14 mouse cellular contexts compared by ENCODE assay signal in the genomic region with DNA sequence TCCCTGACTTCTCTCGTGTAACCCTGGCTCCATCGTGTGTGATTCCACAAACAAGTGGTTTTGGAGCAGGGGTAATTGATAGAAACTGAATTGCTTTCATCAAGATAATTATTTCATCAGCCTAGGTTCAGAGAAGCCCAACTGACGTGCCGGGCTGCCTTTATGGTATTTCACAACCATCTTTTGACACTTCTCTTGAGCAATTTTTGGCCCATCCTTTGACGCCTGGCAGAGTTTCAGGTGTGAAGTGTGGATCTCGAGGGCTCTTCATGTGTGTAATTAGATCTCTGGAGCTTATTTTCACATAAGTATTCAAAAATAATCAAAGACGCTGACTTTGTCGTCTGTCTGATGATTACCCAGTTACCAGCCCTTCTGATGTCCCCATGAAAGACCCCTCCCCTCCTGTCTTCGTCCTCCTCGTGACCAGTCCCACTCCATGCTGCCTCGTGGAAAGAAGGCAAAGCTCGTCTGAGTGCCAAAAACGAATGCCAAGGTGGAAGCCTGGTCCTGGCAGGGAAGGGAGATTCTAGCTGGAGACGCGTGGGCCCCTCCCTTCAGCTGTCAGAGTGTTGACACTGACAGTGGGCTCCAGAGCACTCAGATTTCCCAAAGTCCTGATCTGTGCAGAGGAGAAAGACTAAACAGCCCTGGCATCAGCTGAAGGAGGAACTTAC. TPM values are rescaled to one million over a fixed set of nuclear protein-coding genes. Genes with fewer than 3 reads are reported as not detected.
DNase-seq lines count a peak whose midpoint lies in the region; ATAC-seq and TF ChIP-seq lines count a peak whose summit lies in the region.
"Had no signal": no experiment of that assay in that cellular context is flagged by ENCODE, and none has a peak within 500 bp of the region (broad histone marks: within the 10 kb centered on the region; RNA-seq: fewer than 3 reads in every experiment).

No protein-coding gene starts in this region.

- intact Hi-C loops in left cerebral cortex, postnatal 4 days (cut with DNase I) = no loop called here

- H3K4me1 ChIP-seq in embryonic facial prominence, embryonic 14.5 days (ENCODE audit: control insufficient read depth, insufficient read depth, low read length) = no peaks in the 10 kb centered on the region
- H3K4me1 ChIP-seq in embryonic facial prominence, embryonic 10.5 days = no peaks in the 10 kb centered on the region
- peaks cover 9% of the 10 kb centered on the region; the same call in 1 of the 2 replicates for H3K4me1 ChIP-seq in forebrain, embryonic 16.5 days (replicated peaks; ENCODE audit: control insufficient read depth, insufficient read depth, low read length)
- no peaks in the 10 kb centered on the region for H3K4me1 ChIP-seq in intestine, postnatal 0 days (replicated peaks; ENCODE audit: control insufficient read depth, insufficient read depth, low read length)

- no peak for ATAC-seq in embryonic facial prominence, embryonic 14.5 days (ENCODE audit: low read depth)
- peak; percentile 65 for ATAC-seq in forebrain, embryonic 16.5 days
- ATAC-seq in megakaryocyte progenitor cell, adult 5-6 weeks (replicated peaks; ENCODE audit: poor library complexity) = peak; percentile 47
- ATAC-seq in intestine, postnatal 0 days = no peak
- ATAC-seq: hindbrain, embryonic 16.5 days had no signal

- no peak overlapping the region for H3K4me2 ChIP-seq in embryonic facial prominence, embryonic 14.5 days (ENCODE audit: low read depth, low read length)
- H3K4me2 ChIP-seq in forebrain, embryonic 16.5 days (ENCODE audit: low read length) = no peak overlapping the region
- H3K4me2 ChIP-seq in intestine, postnatal 0 days (replicated peaks; ENCODE audit: low read depth) = no peak overlapping the region
- H3K4me2 ChIP-seq: liver, embryonic 15.5 days had no signal

- TF ChIP-seq CTCF in intestine, postnatal 0 days (IDR thresholded peaks at IDR 0.05; ENCODE audit: low read depth) = no peak

- no peaks in the 10 kb centered on the region for H3K36me3 ChIP-seq in embryonic facial prominence, embryonic 14.5 days (ENCODE audit: control insufficient read depth, insufficient read depth, low read length)
- H3K36me3 ChIP-seq in embryonic facial prominence, embryonic 10.5 days (replicated peaks) = 0 out of 2 replicates have a peak, but pooled peaks cover 3% of the 10 kb centered on the region
- no peaks in the 10 kb centered on the region for H3K36me3 ChIP-seq in forebrain, embryonic 16.5 days (ENCODE audit: control insufficient read depth, insufficient read depth)
- H3K36me3 ChIP-seq in intestine, postnatal 0 days (ENCODE audit: control insufficient read depth, insufficient read depth) = no peaks in the 10 kb centered on the region
- H3K36me3 ChIP-seq: liver, embryonic 15.5 days had no signal

- DNase-seq in embryonic facial prominence, embryonic 14.5 days (ENCODE audit: low spot score) = peak; percentile 17
- no peak for DNase-seq in embryonic facial prominence, embryonic 10.5 days (ENCODE audit: low spot score)
- peak; percentile 66 for DNase-seq in left cerebral cortex, postnatal 4 days
- no peak for DNase-seq in left cerebral cortex, adult 8-10 months (ENCODE audit: low spot score in 2 of 2)
- no peak for DNase-seq in kidney, postnatal 25 days
- DNase-seq: layer of hippocampus, postnatal 36 days; right cerebral cortex, postnatal 14 days; thymus, postnatal 14 days had no signal

- no peak overlapping the region for H3K27ac ChIP-seq in embryonic facial prominence, embryonic 14.5 days (replicated peaks; ENCODE audit: low read depth, low read length)
- H3K27ac ChIP-seq in embryonic facial prominence, embryonic 10.5 days (replicated peaks) = no peak overlapping the region
- peak overlapping the region; percentile 46 for H3K27ac ChIP-seq in forebrain, embryonic 16.5 days (ENCODE audit: low read length)
- no peak overlapping the region for H3K27ac ChIP-seq in intestine, postnatal 0 days (ENCODE audit: low read depth, low read length)
- H3K27ac ChIP-seq: liver, embryonic 15.5 days had no signal

- H3K9me3 ChIP-seq in embryonic facial prominence, embryonic 14.5 days (ENCODE audit: control insufficient read depth, low read length) = no peaks in the 10 kb centered on the region
- H3K9me3 ChIP-seq in embryonic facial prominence, embryonic 10.5 days = no peaks in the 10 kb centered on the region
- H3K9me3 ChIP-seq in forebrain, embryonic 16.5 days (ENCODE audit: control insufficient read depth, low read length) = no peaks in the 10 kb centered on the region
- H3K9me3 ChIP-seq in intestine, postnatal 0 days (ENCODE audit: control insufficient read depth) = no peaks in the 10 kb centered on the region
- H3K9me3 ChIP-seq: liver, embryonic 15.5 days had no signal

- no peak overlapping the region for H3K9ac ChIP-seq in embryonic facial prominence, embryonic 14.5 days (ENCODE audit: low read depth, low read length)
- H3K9ac ChIP-seq in forebrain, embryonic 16.5 days (replicated peaks; ENCODE audit: low read depth, low read length) = no peak overlapping the region
- no peak overlapping the region for H3K9ac ChIP-seq in intestine, postnatal 0 days (ENCODE audit: low read depth, low read length)
- H3K9ac ChIP-seq: liver, embryonic 15.5 days had no signal

- H3K27me3 ChIP-seq in embryonic facial prominence, embryonic 14.5 days (replicated peaks; ENCODE audit: control insufficient read depth, insufficient read depth, low read length) = no peaks in the 10 kb centered on the region
- H3K27me3 ChIP-seq in embryonic facial prominence, embryonic 10.5 days (replicated peaks; ENCODE audit: low read depth, poor library complexity, severe bottlenecking) = no peaks in the 10 kb centered on the region
- no peaks in the 10 kb centered on the region for H3K27me3 ChIP-seq in forebrain, embryonic 16.5 days (replicated peaks; ENCODE audit: control insufficient read depth, insufficient read depth, low read length)
- H3K27me3 ChIP-seq in intestine, postnatal 0 days (replicated peaks; ENCODE audit: control insufficient read depth, insufficient read depth, low read length) = no peaks in the 10 kb centered on the region
- H3K27me3 ChIP-seq: liver, embryonic 15.5 days had no signal

- H3K4me3 ChIP-seq in embryonic facial prominence, embryonic 14.5 days (ENCODE audit: low read depth, low read length) = no peak overlapping the region
- no peak overlapping the region for H3K4me3 ChIP-seq in embryonic facial prominence, embryonic 10.5 days
- no peak overlapping the region for H3K4me3 ChIP-seq in forebrain, embryonic 16.5 days (replicated peaks; ENCODE audit: low read length)
- H3K4me3 ChIP-seq in intestine, postnatal 0 days (ENCODE audit: low read depth, low read length) = no peak overlapping the region
- H3K4me3 ChIP-seq: erythroblast, embryonic 14.5 days; liver, embryonic 15.5 days had no signal

- WGBS in embryonic facial prominence, embryonic 14.5 days = 63% methylated on average over 15 of the region's 15 CpGs
- WGBS in embryonic facial prominence, embryonic 10.5 days = 77% methylated on average over 15 of the region's 15 CpGs
- 45% methylated on average over 15 of the region's 15 CpGs for WGBS in forebrain, embryonic 16.5 days
- 69% methylated on average over 15 of the region's 15 CpGs for WGBS in intestine, postnatal 0 days

RNA-seq across cellular contexts. Expression of a gene that starts 9.2 kb away (rescaled TPM):
- polyA plus RNA-seq in embryonic facial prominence, embryonic 14.5 days (2014; fragmentation: Nextera tagmentation; extraction: Ambion mirVana) = 13.7 and 17.5 TPM in 2 replicates
- 21.9 and 24.2 TPM in 2 replicates for polyA plus RNA-seq in embryonic facial prominence, embryonic 10.5 days (2016; fragmentation: Nextera tagmentation; extraction: Ambion mirVana)
- total RNA-seq in left cerebral cortex, postnatal 4 days (2021) = 10 to 100 TPM; 35.3 to 37.9 TPM
- total RNA-seq in left cerebral cortex, adult 8-10 months (2022) = 10 to 100 TPM; 56.3 to 72.2 (median 62.4) TPM
- polyA plus RNA-seq in forebrain, embryonic 16.5 days (2015; fragmentation: Nextera tagmentation; extraction: Ambion mirVana) = 30.4 and 33.4 TPM in 2 replicates
- 13.5 and 15.5 TPM in 2 replicates for total RNA-seq in megakaryocyte progenitor cell, adult 5-6 weeks (2015)
- total RNA-seq in megakaryocyte progenitor cell, adult 5-6 weeks (2017) = 20.3 and 31.9 TPM in 2 replicates
- 2.7 and 3.5 TPM in 2 replicates for polyA plus RNA-seq in intestine, postnatal 0 days (2015; fragmentation: Nextera tagmentation; extraction: Ambion mirVana)
- polyA plus RNA-seq: erythroblast, embryonic 14.5 days had no signal

RNA-seq across cellular contexts. Expression of a gene that starts 20.8 kb away (rescaled TPM):
- 128 and 133 TPM in 2 replicates for polyA plus RNA-seq in embryonic facial prominence, embryonic 14.5 days (2014; fragmentation: Nextera tagmentation; extraction: Ambion mirVana)
- 161 and 164 TPM in 2 replicates for polyA plus RNA-seq in embryonic facial prominence, embryonic 10.5 days (2016; fragmentation: Nextera tagmentation; extraction: Ambion mirVana)
- 10 to 100 TPM; 52.3 to 60.6 TPM for total RNA-seq in left cerebral cortex, postnatal 4 days (2021)
- total RNA-seq in left cerebral cortex, adult 8-10 months (2022) = 10 to 100 TPM; 47.9 to 55.3 (median 51.5) TPM
- polyA plus RNA-seq in forebrain, embryonic 16.5 days (2015; fragmentation: Nextera tagmentation; extraction: Ambion mirVana) = 103 and 115 TPM in 2 replicates
- 196 and 200 TPM in 2 replicates for total RNA-seq in megakaryocyte progenitor cell, adult 5-6 weeks (2015)
- total RNA-seq in megakaryocyte progenitor cell, adult 5-6 weeks (2017) = 76.1 and 90.5 TPM in 2 replicates
- 91.5 and 95.0 TPM in 2 replicates for polyA plus RNA-seq in intestine, postnatal 0 days (2015; fragmentation: Nextera tagmentation; extraction: Ambion mirVana)

RNA-seq across cellular contexts. Expression of a gene that starts 28.9 kb away (rescaled TPM):
- polyA plus RNA-seq in embryonic facial prominence, embryonic 14.5 days (2014; fragmentation: Nextera tagmentation; extraction: Ambion mirVana) = 52.0 and 54.1 TPM in 2 replicates
- 44.9 and 48.5 TPM in 2 replicates for polyA plus RNA-seq in embryonic facial prominence, embryonic 10.5 days (2016; fragmentation: Nextera tagmentation; extraction: Ambion mirVana)
- 10 to 100 TPM; 23.9 to 25.3 TPM for total RNA-seq in left cerebral cortex, postnatal 4 days (2021)
- 10 to 100 TPM; 14.5 to 18.7 (median 15.5) TPM for total RNA-seq in left cerebral cortex, adult 8-10 months (2022)
- polyA plus RNA-seq in forebrain, embryonic 16.5 days (2015; fragmentation: Nextera tagmentation; extraction: Ambion mirVana) = 60.2 and 60.6 TPM in 2 replicates
- 20.4 and 25.1 TPM in 2 replicates for total RNA-seq in megakaryocyte progenitor cell, adult 5-6 weeks (2015)
- 14.7 and 15.9 TPM in 2 replicates for total RNA-seq in megakaryocyte progenitor cell, adult 5-6 weeks (2017)
- 49.0 and 50.4 TPM in 2 replicates for polyA plus RNA-seq in intestine, postnatal 0 days (2015; fragmentation: Nextera tagmentation; extraction: Ambion mirVana)

RNA-seq across cellular contexts. Expression of a gene that starts 36.2 kb away (rescaled TPM):
- polyA plus RNA-seq in embryonic facial prominence, embryonic 14.5 days (2014; fragmentation: Nextera tagmentation; extraction: Ambion mirVana) = 26.8 and 32.1 TPM in 2 replicates
- 43.8 and 44.5 TPM in 2 replicates for polyA plus RNA-seq in embryonic facial prominence, embryonic 10.5 days (2016; fragmentation: Nextera tagmentation; extraction: Ambion mirVana)
- total RNA-seq in left cerebral cortex, postnatal 4 days (2021) = 10 to 100 TPM; 23.7 to 25.0 TPM
- total RNA-seq in left cerebral cortex, adult 8-10 months (2022) = 10 to 100 TPM; 28.8 to 37.6 (median 33.8) TPM
- polyA plus RNA-seq in forebrain, embryonic 16.5 days (2015; fragmentation: Nextera tagmentation; extraction: Ambion mirVana) = 33.5 and 34.7 TPM in 2 replicates
- 6.5 and 7.3 TPM in 2 replicates for total RNA-seq in megakaryocyte progenitor cell, adult 5-6 weeks (2015)
- 5.9 and 6.0 TPM in 2 replicates for total RNA-seq in megakaryocyte progenitor cell, adult 5-6 weeks (2017)
- polyA plus RNA-seq in intestine, postnatal 0 days (2015; fragmentation: Nextera tagmentation; extraction: Ambion mirVana) = 14.5 and 14.6 TPM in 2 replicates

RNA-seq across cellular contexts. Expression of a gene that starts 43.2 kb away (rescaled TPM):
- 0.51 and 0.85 TPM in 2 replicates for polyA plus RNA-seq in embryonic facial prominence, embryonic 14.5 days (2014; fragmentation: Nextera tagmentation; extraction: Ambion mirVana)
- 0.54 and 0.60 TPM in 2 replicates for polyA plus RNA-seq in embryonic facial prominence, embryonic 10.5 days (2016; fragmentation: Nextera tagmentation; extraction: Ambion mirVana)
- 1 to 10 TPM in 1 of 2 experiments, under 1 TPM in 1; 0.66 to 1.1 TPM for total RNA-seq in left cerebral cortex, postnatal 4 days (2021)
- 10 to 100 TPM in 2 of 4 experiments, 1 to 10 TPM in 2; 4.4 to 24.6 (median 11.5) TPM for total RNA-seq in left cerebral cortex, adult 8-10 months (2022)
- 0.53 and 0.70 TPM in 2 replicates for polyA plus RNA-seq in forebrain, embryonic 16.5 days (2015; fragmentation: Nextera tagmentation; extraction: Ambion mirVana)
- total RNA-seq in megakaryocyte progenitor cell, adult 5-6 weeks (2015) = 118 and 119 TPM in 2 replicates
- 75.0 and 76.9 TPM in 2 replicates for total RNA-seq in megakaryocyte progenitor cell, adult 5-6 weeks (2017)
- polyA plus RNA-seq in intestine, postnatal 0 days (2015; fragmentation: Nextera tagmentation; extraction: Ambion mirVana) = 0.26 and 0.40 TPM in 2 replicates

Comparison
In these comparisons a context has a peak if more than half of its experiments do, and no peak if none do; other contexts are left out.
1. DNase-seq: peak in embryonic facial prominence, embryonic 14.5 days (single experiment) and left cerebral cortex, postnatal 4 days (single experiment); none in embryonic facial prominence, embryonic 10.5 days (single experiment), left cerebral cortex, adult 8-10 months (0 of 2) and kidney, postnatal 25 days (0 of 2).
2. ATAC-seq: peak in forebrain, embryonic 16.5 days (single experiment) and megakaryocyte progenitor cell, adult 5-6 weeks (single experiment); none in embryonic facial prominence, embryonic 14.5 days (single experiment) and intestine, postnatal 0 days (single experiment).